Mouse (Mus musculus): ENCODE results near the gene Tmprss4.

Tmprss4 gene

GRCm38 (mm10) chr9:45197549-45197948 is 6.3 kb downstream of the Tmprss4 start:
- no peak for DNase-seq (ENCODE audit: low spot score in 2 of 2)

GRCm38 (mm10) chr9:45196125-45196830 is 7.6 kb downstream of the Tmprss4 start:
- no peak for DNase-seq (ENCODE audit: low spot score in 2 of 2)

- no peak for DNase-seq (ENCODE audit: low spot score in 2 of 2)
Measured at GRCm38 (mm10) chr9:45195468-45195867, 8.4 kb downstream of the Tmprss4 start.

- DNase-seq (ENCODE audit: low spot score in 2 of 2) = no peak
Measured at GRCm38 (mm10) chr9:45189661-45190174, 14.2 kb downstream of the Tmprss4 start.

- no peak for DNase-seq (ENCODE audit: low spot score in 2 of 2)
Measured at GRCm38 (mm10) chr9:45188570-45189563, 15.0 kb downstream of the Tmprss4 start.

- peak; percentile 61 to 78 for DNase-seq (ENCODE audit: low spot score in 2 of 2)
Measured at GRCm38 (mm10) chr9:45185250-45185649, 18.6 kb downstream of the Tmprss4 start.

GRCm38 (mm10) chr9:45183266-45183665 is 20.6 kb downstream of the Tmprss4 start:
- no peak for DNase-seq (ENCODE audit: low spot score in 2 of 2)

GRCm38 (mm10) chr9:45182521-45182920 is 21.4 kb downstream of the Tmprss4 start:
- DNase-seq (ENCODE audit: low spot score in 2 of 2) = no peak

GRCm38 (mm10) chr9:45181770-45182169 is 22.1 kb downstream of the Tmprss4 start, which contains the start of gene BC049352:
Gene BC049352 (plus strand): TSS chr9:45182007.
- DNase-seq (ENCODE audit: low spot score in 2 of 2) = peak in 1 of 2 experiments; percentile 26

- DNase-seq (ENCODE audit: low spot score in 2 of 2) = no peak
Measured at GRCm38 (mm10) chr9:45179282-45179681, 24.6 kb downstream of the Tmprss4 start.

- DNase-seq (ENCODE audit: low spot score in 2 of 2) = no peak
Measured at GRCm38 (mm10) chr9:45173475-45173874, 30.4 kb downstream of the Tmprss4 start.

GRCm38 (mm10) chr9:45171073-45171610 is 32.8 kb downstream of the Tmprss4 start:
- no peak for DNase-seq (ENCODE audit: low spot score in 2 of 2)

- DNase-seq (ENCODE audit: low spot score in 2 of 2) = peak; percentile 42 to 76
Measured at GRCm38 (mm10) chr9:45170150-45170549, 33.7 kb downstream of the Tmprss4 start.

GRCm38 (mm10) chr9:45167903-45168302 is 36.0 kb downstream of the Tmprss4 start:
- no peak for DNase-seq (ENCODE audit: low spot score in 2 of 2)

- DNase-seq (ENCODE audit: low spot score in 2 of 2) = no peak
Measured at GRCm38 (mm10) chr9:45153361-45153760, 50.5 kb downstream of the Tmprss4 start.

- DNase-seq (ENCODE audit: low spot score in 2 of 2) = no peak
Measured at GRCm38 (mm10) chr9:45150933-45151332, 53.0 kb downstream of the Tmprss4 start.

GRCm38 (mm10) chr9:45146267-45146597 is 57.7 kb downstream of the Tmprss4 start:
- DNase-seq (ENCODE audit: low spot score in 2 of 2) = peak; percentile 41 to 60

- no peak for DNase-seq (ENCODE audit: low spot score in 2 of 2)
Measured at GRCm38 (mm10) chr9:45145533-45146266, 58.2 kb downstream of the Tmprss4 start.

- DNase-seq (ENCODE audit: low spot score in 2 of 2) = no peak
Measured at GRCm38 (mm10) chr9:45142686-45143085, 61.2 kb downstream of the Tmprss4 start.

- DNase-seq (ENCODE audit: low spot score in 2 of 2) = no peak
Measured at GRCm38 (mm10) chr9:45140945-45141344, 62.9 kb downstream of the Tmprss4 start.

- no peak for DNase-seq (ENCODE audit: low spot score in 2 of 2)
Measured at GRCm38 (mm10) chr9:45139082-45139481, 64.8 kb downstream of the Tmprss4 start.
